Mouse (Mus musculus) thymus, postnatal 14 days (tissue): ENCODE measurements around the gene Use1.

Source experiments
- DNase-seq: peaks from one replicate; pipeline ENCODE4 v3.0.0; 2021

Use1 gene

DNA sequence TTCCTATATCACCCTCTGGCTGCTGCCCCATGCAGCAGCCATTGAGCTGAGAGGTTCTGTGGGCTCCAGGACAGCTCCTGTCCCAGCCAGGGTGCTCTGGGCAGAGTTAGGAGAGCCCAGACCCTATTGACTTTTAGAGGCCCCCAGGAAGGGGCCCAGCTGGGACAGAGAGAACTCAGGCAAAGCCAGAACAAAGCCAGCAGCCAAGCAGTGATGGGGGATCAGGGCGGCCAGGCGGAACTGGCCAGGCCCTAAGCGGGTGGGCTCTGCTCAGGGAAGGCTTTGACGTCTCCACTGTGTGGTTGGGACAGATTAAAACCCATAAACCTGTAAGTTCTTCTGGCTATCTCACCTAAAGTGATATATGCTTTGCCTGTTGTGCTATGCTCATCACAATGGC is 12.4 kb downstream of the Use1 start:
- no peak for DNase-seq

- no peak for DNase-seq
Observed at GRCm38 (mm10) chr8:71379512-71380075, 12.9 kb downstream of the Use1 start.

- DNase-seq: no peak
Observed at GRCm38 (mm10) chr8:71380178-71381171, 13.8 kb downstream of the Use1 start.

- peak; percentile 51 for DNase-seq
Observed at GRCm38 (mm10) chr8:71381421-71381970, 14.8 kb downstream of the Use1 start, which contains the start of gene Nr2f6. TSS of gene Nr2f6 (minus strand) at chr8:71381960.

DNA sequence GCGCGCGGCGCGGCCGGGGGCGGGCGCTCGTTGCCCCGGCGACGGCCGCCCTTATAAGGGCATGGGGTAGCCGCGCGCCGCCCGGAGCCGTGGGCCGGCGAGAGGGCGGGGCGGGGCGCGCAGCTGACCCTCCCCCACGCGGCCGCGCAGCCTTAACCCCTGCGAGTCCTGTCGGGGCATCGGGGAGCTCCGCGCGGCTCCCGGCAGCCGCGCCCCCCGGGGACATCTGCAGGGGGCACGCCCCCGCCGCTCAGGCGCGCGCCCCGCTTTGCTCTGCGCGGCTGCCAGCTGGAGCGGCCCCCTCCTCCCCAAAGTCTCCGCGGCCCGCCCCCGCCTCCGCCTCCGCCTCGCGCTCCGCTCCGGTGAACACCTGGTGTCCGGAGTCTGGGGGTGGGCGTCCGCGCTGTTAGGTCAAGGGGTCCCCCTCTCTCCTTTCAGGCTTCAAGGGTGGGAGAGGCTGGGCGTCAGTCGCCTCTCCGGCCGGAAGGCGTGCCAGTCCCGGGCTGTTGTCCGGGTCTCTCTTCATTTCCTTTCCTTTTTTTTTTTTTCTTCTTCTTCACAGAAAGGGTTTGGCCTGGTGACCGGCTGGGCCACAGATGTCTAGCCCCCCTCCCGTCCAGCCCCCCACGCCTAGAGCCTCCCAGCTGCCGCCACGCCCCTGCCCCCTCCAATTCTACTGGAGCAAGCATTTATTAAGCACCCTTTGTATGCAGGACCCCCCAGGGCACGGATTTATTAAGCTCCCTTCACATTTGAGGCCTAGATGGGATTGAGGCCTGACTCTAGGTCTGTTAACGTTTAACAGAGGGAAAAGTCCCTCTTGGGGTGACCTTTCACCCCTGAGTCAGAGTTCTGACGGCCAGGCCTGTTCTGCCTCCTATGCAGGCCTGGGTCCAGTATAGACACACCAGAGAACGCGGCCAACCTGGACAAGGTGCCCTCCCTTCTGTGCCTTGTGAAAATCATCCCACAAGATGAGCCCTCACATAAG is 15.6 kb downstream of the Use1 start:
- peak; percentile 76 for DNase-seq

- no peak for DNase-seq
Observed at GRCm38 (mm10) chr8:71383396-71383795, 16.7 kb downstream of the Use1 start.

GRCm38 (mm10) chr8:71383860-71384259 is 17.2 kb downstream of the Use1 start:
- no peak for DNase-seq

GRCm38 (mm10) chr8:71385212-71385835 is 18.7 kb downstream of the Use1 start:
- no peak for DNase-seq

DNA sequence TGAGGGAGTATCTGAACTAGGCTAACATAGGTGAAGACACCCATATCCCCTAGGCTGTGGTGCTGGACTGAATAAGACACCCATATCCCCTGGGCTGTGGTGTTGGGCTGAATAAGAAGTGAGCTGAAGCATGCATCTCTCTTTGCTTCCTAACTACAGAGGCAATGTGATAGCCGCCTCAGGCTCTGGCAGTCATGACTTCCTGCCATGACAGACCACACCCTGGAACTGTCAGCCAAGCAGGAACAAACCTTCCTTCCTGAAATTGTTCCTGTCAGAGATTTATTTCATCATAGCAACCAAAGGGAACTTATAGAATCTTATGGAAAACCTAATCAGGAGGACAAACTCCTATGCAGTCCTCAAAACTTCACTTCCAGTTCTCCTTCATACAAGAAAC is 21.6 kb downstream of the Use1 start:
- DNase-seq: no peak

DNA sequence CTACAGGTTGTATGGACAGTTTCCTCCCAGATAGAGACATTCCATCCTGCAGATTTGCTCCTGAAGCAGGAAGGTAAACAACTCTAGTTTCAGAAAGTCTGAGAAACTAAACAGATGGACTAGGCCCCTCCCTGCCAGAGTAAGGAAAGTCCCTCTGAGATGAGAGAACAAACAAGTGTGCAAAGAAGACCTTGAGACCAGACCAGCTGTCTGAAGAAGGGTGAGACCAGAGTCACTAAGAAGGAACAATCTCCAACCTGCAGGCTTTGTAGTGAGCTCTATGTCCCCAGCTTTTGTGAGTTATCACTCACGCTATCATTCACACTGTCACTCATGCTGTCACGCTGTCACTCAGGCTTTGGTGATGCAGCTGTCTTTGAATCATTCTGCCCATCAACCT is 25.0 kb downstream of the Use1 start:
- DNase-seq: no peak

- DNase-seq: no peak
Observed at GRCm38 (mm10) chr8:71392391-71392790, 25.7 kb downstream of the Use1 start.

- DNase-seq: peak; percentile 36
Observed at GRCm38 (mm10) chr8:71392871-71393270, 26.2 kb downstream of the Use1 start.

DNA sequence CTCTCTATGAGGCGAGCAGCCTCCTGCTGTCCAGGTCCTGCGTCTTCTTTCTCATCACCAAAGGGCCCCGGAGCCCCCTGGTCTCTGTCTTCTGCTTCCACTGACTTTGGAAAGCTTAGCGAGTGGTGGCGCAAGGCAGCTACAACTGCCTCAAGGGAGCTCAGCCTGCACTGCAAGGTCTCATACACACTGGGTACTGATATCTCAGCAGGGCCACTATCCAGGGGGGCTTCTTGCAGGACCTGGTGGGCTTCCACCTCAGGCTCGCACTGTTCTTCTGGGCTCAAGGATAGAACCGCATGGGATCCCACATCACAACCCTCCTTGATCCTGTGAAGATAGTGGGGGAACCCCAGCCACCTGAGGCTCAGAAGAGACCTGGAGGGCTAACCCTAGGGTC is 27.8 kb downstream of the Use1 start:
- DNase-seq: no peak

DNA sequence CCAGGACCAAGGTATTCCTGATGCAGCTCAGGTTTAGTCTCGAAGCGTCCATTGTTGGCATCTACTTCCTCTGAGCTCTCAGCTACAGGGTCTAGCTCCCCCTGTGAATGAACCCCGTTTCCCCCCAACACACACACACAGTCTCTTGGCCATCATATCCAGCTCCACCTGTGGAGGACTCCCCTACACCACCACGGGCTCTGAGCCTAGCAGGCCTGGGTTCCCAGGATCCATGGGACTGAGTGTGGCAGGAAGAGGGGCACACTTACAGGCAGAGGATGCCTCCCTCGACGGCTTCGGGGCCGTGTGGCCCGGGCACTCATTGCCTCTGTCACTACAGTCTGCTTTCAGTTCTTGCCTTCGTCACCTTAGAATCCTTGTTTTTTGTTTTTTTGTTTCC is 28.4 kb downstream of the Use1 start:
- no peak for DNase-seq

GRCm38 (mm10) chr8:71395629-71396028 is 29.0 kb downstream of the Use1 start, which contains the start of gene Ushbp1:
TSS of gene Ushbp1 (minus strand) at chr8:71395802.
- DNase-seq: no peak

- DNase-seq: peak; percentile 91
Observed at GRCm38 (mm10) chr8:71396639-71397305, 30.1 kb downstream of the Use1 start, which contains the start of gene Babam1. TSS of gene Babam1 (plus strand) at chr8:71396861.

GRCm38 (mm10) chr8:71397701-71398100 is 31.1 kb downstream of the Use1 start:
- no peak for DNase-seq

DNA sequence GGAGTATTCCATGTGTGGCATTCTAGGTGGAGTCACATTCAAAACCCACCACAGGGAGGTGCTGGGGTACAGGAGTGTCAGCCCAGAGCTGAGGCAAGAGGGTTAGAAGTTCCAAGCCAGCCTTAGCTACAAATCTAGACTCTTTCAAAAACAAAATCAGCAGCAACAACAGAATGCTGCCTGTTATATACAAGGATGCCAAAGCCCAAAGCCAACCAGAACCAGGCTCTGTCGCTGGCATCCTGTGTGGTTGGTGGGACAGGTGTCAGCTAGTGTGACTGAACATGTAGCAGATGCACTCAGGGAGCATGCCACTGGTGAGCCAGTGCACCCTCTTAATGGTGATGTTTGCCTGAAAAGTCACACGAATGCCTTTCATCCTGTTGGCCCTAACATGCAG is 34.2 kb downstream of the Use1 start:
- no peak for DNase-seq

- no peak for DNase-seq
Observed at GRCm38 (mm10) chr8:71401454-71401853, 34.8 kb downstream of the Use1 start.

GRCm38 (mm10) chr8:71402446-71402964 is 35.9 kb downstream of the Use1 start:
- DNase-seq: no peak
